Mouse (Mus musculus) T-helper 17 cell (primary cell): ENCODE data around the gene Calhm1.

Experiments
- in situ Hi-C, 2 experiments: fragments of 300-600 bp; cut with MboI, MseI; formaldehyde crosslinking; loops; 1 replicate in 1 of 2; 2 replicates in 1 of 2; pipeline ENCODE4 v1.15.1; 2025; ENCODE audit warnings: high pct_unique_total_duplicates in 2 of 2

The Calhm1 gene

GRCm38 (mm10) chr19:47144154-47144553 is at the start of gene Calhm1:
TSS of gene Calhm1 (minus strand) at chr19:47144254.
- in situ Hi-C loops = loop anchor here in 1 of 2 experiments (10.0 kb wide), 1 partner anchor 1149 kb away; the partner anchor contains the start of gene Armh3

GRCm38 (mm10) chr19:47192158-47192557 is 48.1 kb upstream of the Calhm1 start:
- in situ Hi-C loops = no loop called here

GRCm38 (mm10) chr19:47188515-47189128 is 44.6 kb upstream of the Calhm1 start:
- in situ Hi-C loops = no loop called here

- in situ Hi-C loops = no loop called here
Observed at GRCm38 (mm10) chr19:47186514-47187275, 42.6 kb upstream of the Calhm1 start.

- in situ Hi-C loops = no loop called here
Observed at GRCm38 (mm10) chr19:47184736-47185135, 40.7 kb upstream of the Calhm1 start.

- in situ Hi-C loops = no loop called here
Observed at GRCm38 (mm10) chr19:47184221-47184620, 40.2 kb upstream of the Calhm1 start.

- in situ Hi-C loops = no loop called here
Observed at GRCm38 (mm10) chr19:47180011-47180410, 36.0 kb upstream of the Calhm1 start.

GRCm38 (mm10) chr19:47179272-47179809 is 35.3 kb upstream of the Calhm1 start:
- in situ Hi-C loops = no loop called here

GRCm38 (mm10) chr19:47178431-47179271 is 34.6 kb upstream of the Calhm1 start, which contains the start of gene Neurl1a:
TSS of gene Neurl1a (plus strand) at chr19:47178820.
- in situ Hi-C loops = no loop called here

GRCm38 (mm10) chr19:47178001-47178400 is 33.9 kb upstream of the Calhm1 start:
- in situ Hi-C loops = no loop called here

GRCm38 (mm10) chr19:47176916-47177505 is 33.0 kb upstream of the Calhm1 start:
- in situ Hi-C loops = no loop called here

- in situ Hi-C loops = no loop called here
Observed at GRCm38 (mm10) chr19:47175472-47175871, 31.4 kb upstream of the Calhm1 start.

GRCm38 (mm10) chr19:47174515-47174914 is 30.5 kb upstream of the Calhm1 start:
- in situ Hi-C loops = no loop called here

GRCm38 (mm10) chr19:47168793-47169412 is 24.8 kb upstream of the Calhm1 start:
- in situ Hi-C loops = loop anchor here (5.0 kb wide), 1 partner anchor 47 kb away; no protein-coding TSS in a partner anchor

- in situ Hi-C loops = loop anchor here (5.0 kb wide), 1 partner anchor 46 kb away; no protein-coding TSS in a partner anchor
Observed at GRCm38 (mm10) chr19:47168223-47168622, 24.2 kb upstream of the Calhm1 start.

- in situ Hi-C loops = loop anchor here (5.0 kb wide), 1 partner anchor 45 kb away; no protein-coding TSS in a partner anchor
Observed at GRCm38 (mm10) chr19:47167617-47168214, 23.7 kb upstream of the Calhm1 start.

- in situ Hi-C loops = loop anchor here (5.0 kb wide), 1 partner anchor 44 kb away; no protein-coding TSS in a partner anchor
Observed at GRCm38 (mm10) chr19:47166758-47167157, 22.7 kb upstream of the Calhm1 start.

- in situ Hi-C loops = no loop called here
Observed at GRCm38 (mm10) chr19:47163176-47163744, 19.2 kb upstream of the Calhm1 start.

- in situ Hi-C loops = no loop called here
Observed at GRCm38 (mm10) chr19:47161669-47162068, 17.6 kb upstream of the Calhm1 start.

- in situ Hi-C loops = no loop called here
Observed at GRCm38 (mm10) chr19:47157664-47158063, 13.6 kb upstream of the Calhm1 start, which contains the start of gene Calhm3. TSS of gene Calhm3 (minus strand) at chr19:47157764.
